Mouse (Mus musculus) intestine, embryonic 14.5 days (tissue): ENCODE measurements at regions not wholly inside any gene's neighbourhood (a gene's known extent, or its start where the extent isn't known, plus 50 kb on each side); places are given as distances from the start of the nearest gene placed in this dataset.

Experiments used
- ATAC-seq: fragments of 200-750 bp; cut with Nextera tagmentation; replicated peaks from 2 replicates; pipeline ENCODE4 v1.8.0; 2017; ENCODE audit warnings: low read depth, moderate number of reproducible peaks, moderate TSS enrichment, moderate library complexity; ENCODE audit not compliant: low FRiP score, low TSS enrichment
- DNase-seq: peaks from one replicate; pipeline ENCODE4 v3.0.0-alpha.2; 2018; ENCODE audit warnings: low spot score
- H3K27ac ChIP-seq: fragments of 300-500 bp; sonication (generic); 2 replicates; pipeline ENCODE4 v1.5.1; 2014; ENCODE audit warnings: low read depth, mild to moderate bottlenecking, control low read depth
- H3K27me3 ChIP-seq: fragments of 300-500 bp; sonication (generic); replicated peaks from 2 replicates; pipeline ENCODE4 v1.6.1; 2014; ENCODE audit warnings: low read length, control low read depth; ENCODE audit not compliant: control insufficient read depth, insufficient read depth
- H3K36me3 ChIP-seq: fragments of 300-500 bp; sonication (generic); 2 replicates; pipeline ENCODE4 v1.6.1; 2014; ENCODE audit warnings: low read length, control low read depth; ENCODE audit not compliant: control insufficient read depth, insufficient read depth
- H3K4me1 ChIP-seq: fragments of 300-500 bp; sonication (generic); replicated peaks from 2 replicates; pipeline ENCODE4 v1.6.1; 2014; ENCODE audit warnings: low read length, control low read depth, mixed read lengths; ENCODE audit not compliant: control insufficient read depth, insufficient read depth
- H3K4me2 ChIP-seq: fragments of 300-500 bp; sonication (generic); 2 replicates; pipeline ENCODE4 v1.6.1; 2014; ENCODE audit warnings: low read length
- H3K4me3 ChIP-seq: fragments of 300-500 bp; sonication (generic); 2 replicates; pipeline ENCODE4 v1.5.1; 2014; ENCODE audit warnings: low read depth, low read length, control low read depth, mixed read lengths
- H3K9ac ChIP-seq: fragments of 300-500 bp; sonication (generic); 2 replicates; pipeline ENCODE4 v1.6.1; 2014; ENCODE audit warnings: mild to moderate bottlenecking, low read length
- H3K9me3 ChIP-seq: fragments of 300-500 bp; sonication (generic); 2 replicates; pipeline ENCODE4 v1.6.1; 2016; ENCODE audit warnings: low read length, control low read depth; ENCODE audit not compliant: control insufficient read depth
- WGBS: fragments of 180-500 bp; shearing (Covaris S2); extraction: QIAGEN DNeasy Blood & Tissue Kit; methylation state at CpG from one replicate; pipeline ENCODE4 v1.1.7; 2014; 5-methylcytosine and 5-hydroxymethylcytosine counted together

GRCm38 (mm10) chr1:28373351-28373750, 406.7 kb downstream of the Gm597 start:
- Histone ChIP-seq H3K27me3 (no peaks in the 10 kb centered on the region), H3K4me3 (no peak overlapping the region), H3K4me2 (no peak overlapping the region), H3K9me3 (no peaks in the 10 kb centered on the region), H3K4me1 (no peaks in the 10 kb centered on the region), H3K36me3 (no peaks in the 10 kb centered on the region), H3K27ac (no peak overlapping the region), H3K9ac (no peak overlapping the region)
- no peak for ATAC-seq
- WGBS, result 78% methylated on average over 3 of the region's 3 CpGs
- DNase-seq, result no peak

DNA sequence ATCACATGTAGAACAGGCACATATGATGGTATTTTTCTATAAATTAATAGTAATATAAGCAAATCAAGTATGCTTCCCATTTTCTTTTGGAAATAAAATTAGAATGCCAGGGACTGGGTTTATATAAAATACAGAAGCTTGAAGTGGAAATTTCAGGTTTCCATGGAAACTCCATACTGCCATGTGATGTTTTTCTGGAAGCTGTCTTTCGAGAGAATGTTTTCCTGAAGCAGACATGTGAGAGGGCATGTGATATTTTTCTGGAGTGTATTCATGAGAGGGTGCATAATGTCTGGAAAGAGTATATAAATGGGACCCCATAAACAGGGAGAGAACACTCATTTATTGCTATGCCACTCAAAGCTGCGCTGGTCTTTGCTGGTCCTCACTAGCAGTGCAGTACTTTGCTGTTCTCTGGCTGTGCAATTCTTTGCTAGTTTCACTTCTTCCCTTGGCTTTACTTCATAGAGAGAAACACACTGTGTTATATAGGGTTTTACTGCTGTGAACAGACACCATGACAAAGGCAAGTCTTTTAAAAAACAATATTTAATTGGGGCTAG, 430.6 kb downstream of the Gm597 start:
- 70% methylated on average over 2 of the region's 2 CpGs for WGBS
- H3K4me3 ChIP-seq, result no peak overlapping the region
- H3K27me3 ChIP-seq, result no peaks in the 10 kb centered on the region
- ATAC-seq (no peak), DNase-seq (no peak)
- H3K27ac ChIP-seq, result no peak overlapping the region
- no peak overlapping the region for H3K4me2 ChIP-seq
- H3K9me3 ChIP-seq, result no peaks in the 10 kb centered on the region
- no peaks in the 10 kb centered on the region for H3K36me3 ChIP-seq
- H3K9ac ChIP-seq, result no peak overlapping the region
- no peaks in the 10 kb centered on the region for H3K4me1 ChIP-seq

GRCm38 (mm10) chr1:28348572-28348971, 431.5 kb downstream of the Gm597 start:
- Histone ChIP-seq H3K4me2 (no peak overlapping the region), H3K27me3 (no peaks in the 10 kb centered on the region), H3K9ac (no peak overlapping the region), H3K9me3 (no peaks in the 10 kb centered on the region), H3K4me3 (no peak overlapping the region), H3K36me3 (no peaks in the 10 kb centered on the region), H3K4me1 (no peaks in the 10 kb centered on the region), H3K27ac (no peak overlapping the region)
- 61% methylated on average over 3 of the region's 3 CpGs for WGBS
- ATAC-seq (no peak), DNase-seq (no peak)

DNA sequence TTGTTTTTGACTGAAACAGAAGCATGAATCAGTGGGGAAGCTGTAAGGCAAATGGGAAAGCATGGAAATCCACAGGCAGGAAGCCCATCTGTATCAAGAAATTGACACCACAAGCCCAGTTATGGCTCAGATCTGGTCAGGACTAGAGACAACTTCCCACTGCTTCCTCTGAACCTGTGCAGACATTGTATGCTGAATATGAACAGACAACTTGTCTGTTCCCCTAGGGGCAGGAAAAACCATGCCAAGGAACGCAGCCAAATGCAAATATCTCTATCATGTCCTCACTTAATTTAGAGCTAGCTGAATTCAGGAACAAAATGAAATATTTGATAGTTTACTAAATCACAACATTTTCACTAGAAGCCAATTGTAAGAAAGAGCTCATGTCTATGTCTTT, 440.0 kb downstream of the Gm597 start:
- Histone ChIP-seq H3K4me1 (no peaks in the 10 kb centered on the region), H3K4me2 (no peak overlapping the region), H3K36me3 (no peaks in the 10 kb centered on the region), H3K9me3 (no peaks in the 10 kb centered on the region), H3K27me3 (no peaks in the 10 kb centered on the region), H3K4me3 (no peak overlapping the region), H3K9ac (no peak overlapping the region), H3K27ac (no peak overlapping the region)
- DNase-seq, result no peak
- no peak for ATAC-seq
- WGBS, result 56% methylated on average over 1 of the region's 1 CpGs

DNA sequence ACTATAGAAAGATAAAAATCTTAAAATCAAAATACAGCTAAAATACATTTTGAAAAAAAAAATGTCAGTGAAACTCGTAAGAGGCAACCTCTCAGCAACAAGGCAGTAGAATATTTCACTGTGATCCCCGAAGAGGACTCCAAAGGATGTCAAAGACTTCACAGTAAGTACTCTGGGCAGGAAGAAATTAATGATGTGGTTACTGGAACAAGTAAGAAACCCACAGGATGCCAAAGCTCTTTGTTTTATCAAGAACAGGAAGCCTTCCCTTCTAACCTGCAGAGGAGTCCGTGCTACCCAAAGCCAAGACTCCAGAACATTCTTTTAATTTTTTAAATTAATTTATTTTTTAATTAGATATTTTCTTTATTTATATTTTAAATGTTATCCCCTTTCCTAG, 445.7 kb downstream of the Gm597 start:
- H3K9me3 ChIP-seq, result no peaks in the 10 kb centered on the region
- DNase-seq (no peak), ATAC-seq (no peak)
- 84% methylated on average over 3 of the region's 3 CpGs for WGBS
- H3K4me1 ChIP-seq, result no peaks in the 10 kb centered on the region
- no peaks in the 10 kb centered on the region for H3K36me3 ChIP-seq
- no peak overlapping the region for H3K4me3 ChIP-seq
- no peak overlapping the region for H3K4me2 ChIP-seq
- no peaks in the 10 kb centered on the region for H3K27me3 ChIP-seq
- H3K9ac ChIP-seq, result no peak overlapping the region
- H3K27ac ChIP-seq, result no peak overlapping the region

DNA sequence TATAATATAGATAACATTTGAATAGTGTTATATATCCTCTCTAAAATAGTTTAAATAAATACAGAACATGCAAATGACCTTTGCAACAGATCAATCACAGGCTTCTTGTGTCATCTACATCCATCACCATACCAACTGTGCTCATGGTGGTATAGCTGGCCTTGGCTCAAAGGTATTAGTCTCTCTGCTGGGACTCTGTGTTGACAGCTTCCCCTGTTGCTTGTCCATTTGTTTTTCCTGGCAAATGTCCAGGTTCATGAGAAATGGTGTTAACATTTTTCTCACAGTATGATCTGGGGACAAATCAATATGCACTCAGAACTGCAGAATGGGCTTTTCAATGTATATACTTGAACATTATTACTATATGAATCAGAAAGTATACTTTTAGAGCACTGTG, 448.0 kb downstream of the Gm597 start:
- no peak overlapping the region for H3K4me2 ChIP-seq
- no peak for ATAC-seq
- no peaks in the 10 kb centered on the region for H3K4me1 ChIP-seq
- H3K27ac ChIP-seq, result no peak overlapping the region
- no peak overlapping the region for H3K4me3 ChIP-seq
- H3K9me3 ChIP-seq, result no peaks in the 10 kb centered on the region
- DNase-seq, result no peak
- H3K9ac ChIP-seq, result no peak overlapping the region
- H3K36me3 ChIP-seq, result no peaks in the 10 kb centered on the region
- no peaks in the 10 kb centered on the region for H3K27me3 ChIP-seq

DNA sequence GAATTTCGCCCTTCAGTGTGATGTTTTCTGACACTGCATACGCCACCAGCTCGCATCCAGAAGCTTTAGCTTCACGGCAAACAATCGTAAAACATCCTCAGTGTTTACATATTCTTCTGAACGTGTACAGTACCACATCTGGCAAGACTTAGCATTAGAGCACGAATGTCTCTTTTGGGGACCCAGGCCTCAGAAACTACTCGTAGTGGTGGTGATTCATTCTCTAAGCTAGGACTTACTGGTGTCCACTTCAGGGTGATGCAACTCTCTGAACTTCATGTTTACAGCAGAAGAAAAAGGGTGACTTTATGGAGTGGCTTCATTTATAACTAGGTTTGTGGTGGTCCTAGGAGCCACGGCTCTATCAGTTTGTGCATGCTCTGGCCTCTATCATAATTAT, 451.1 kb downstream of the Gm597 start:
- H3K9me3 ChIP-seq, result no peaks in the 10 kb centered on the region
- DNase-seq (no peak), ATAC-seq (peak; percentile 15; the same call in 1 of the 2 replicates)
- H3K4me3 ChIP-seq, result no peak overlapping the region
- 28% methylated on average over 9 of the region's 9 CpGs for WGBS
- no peak overlapping the region for H3K9ac ChIP-seq
- no peaks in the 10 kb centered on the region for H3K27me3 ChIP-seq
- H3K4me1 ChIP-seq, result no peaks in the 10 kb centered on the region
- H3K36me3 ChIP-seq, result no peaks in the 10 kb centered on the region
- peak overlapping the region; percentile 77 for H3K27ac ChIP-seq
- H3K4me2 ChIP-seq, result peak overlapping the region; percentile 34

- Histone ChIP-seq H3K4me3 (no peak overlapping the region), H3K9ac (no peak overlapping the region), H3K4me2 (peak overlapping the region; percentile 34), H3K36me3 (no peaks in the 10 kb centered on the region), H3K27me3 (no peaks in the 10 kb centered on the region), H3K9me3 (no peaks in the 10 kb centered on the region), H3K4me1 (no peaks in the 10 kb centered on the region), H3K27ac (peak overlapping the region; percentile 77)
- WGBS, result 22% methylated on average over 6 of the region's 6 CpGs
- DNase-seq (peak; percentile 55), ATAC-seq (peak; percentile 68; the same call in 1 of the 2 replicates)
Observed at GRCm38 (mm10) chr1:28328539-28328938, 451.5 kb downstream of the Gm597 start.

- no peak overlapping the region for H3K27ac ChIP-seq
- no peaks in the 10 kb centered on the region for H3K36me3 ChIP-seq
- WGBS, result 48% methylated on average over 3 of the region's 3 CpGs
- DNase-seq (no peak), ATAC-seq (no peak)
- no peak overlapping the region for H3K9ac ChIP-seq
- no peaks in the 10 kb centered on the region for H3K9me3 ChIP-seq
- no peak overlapping the region for H3K4me3 ChIP-seq
- no peaks in the 10 kb centered on the region for H3K27me3 ChIP-seq
- H3K4me1 ChIP-seq, result no peaks in the 10 kb centered on the region
- no peak overlapping the region for H3K4me2 ChIP-seq
Observed at GRCm38 (mm10) chr1:28324141-28324540, 455.9 kb downstream of the Gm597 start.
